Mouse (Mus musculus) testis, adult 2 months (tissue): ENCODE results near the gene Chrdl2.

Experiments
- CTCF ChIP-seq: fragments of 200-500 bp; IDR thresholded peaks from 2 replicates; pipeline ENCODE4 v1.5.1; 2012; ENCODE audit warnings: low read depth, mild to moderate bottlenecking, inconsistent platforms, low read length, moderate library complexity; ENCODE audit not compliant: control insufficient read depth, insufficient read depth, insufficient replicate concordance
- POLR2A ChIP-seq: fragments of 200-500 bp; IDR thresholded peaks from 2 replicates; pipeline ENCODE4 v1.6.1; 2012; ENCODE audit warnings: low read depth, mild to moderate bottlenecking, inconsistent platforms, low read length, moderate library complexity; ENCODE audit not compliant: control insufficient read depth

- no peak for TF ChIP-seq POLR2A
- TF ChIP-seq CTCF = no peak
Measured at GRCm38 (mm10) chr7:100073959-100074358, 68.0 kb downstream of the Chrdl2 start.
